Mouse (Mus musculus) neural tube, embryonic 11.5 days (tissue): ENCODE measurements at regions not wholly inside any gene's neighbourhood (a gene's known extent, or its start where the extent isn't known, plus 50 kb on each side); places are given as distances from the start of the nearest gene placed in this dataset.

ENCODE experiments used
- ATAC-seq: fragments of 200-750 bp; cut with Nextera tagmentation; 2 replicates; pipeline ENCODE4 v1.8.0; 2017; ENCODE audit warnings: moderate number of reproducible peaks, mild to moderate bottlenecking, moderate TSS enrichment, moderate library complexity; ENCODE audit not compliant: insufficient read depth, low FRiP score, low TSS enrichment
- DNase-seq: peaks from one replicate; pipeline ENCODE4 v3.0.0-alpha.2; 2015; ENCODE audit warnings: low spot score
- H3K27ac ChIP-seq: fragments of 300-500 bp; sonication (generic); 2 replicates; pipeline ENCODE4 v1.5.1; 2014; ENCODE audit warnings: low read depth, mild to moderate bottlenecking, low read length
- H3K27me3 ChIP-seq: fragments of 300-500 bp; sonication (generic); 2 replicates; pipeline ENCODE4 v1.6.1; 2014; ENCODE audit warnings: mild to moderate bottlenecking, low read length, mixed read lengths; ENCODE audit not compliant: control insufficient read depth, insufficient read depth
- H3K36me3 ChIP-seq: fragments of 300-500 bp; sonication (generic); 2 replicates; pipeline ENCODE4 v1.6.1; 2014; ENCODE audit warnings: mild to moderate bottlenecking, low read length, moderate library complexity, mixed read lengths; ENCODE audit not compliant: control insufficient read depth, insufficient read depth
- H3K4me1 ChIP-seq: fragments of 300-500 bp; sonication (generic); 2 replicates; pipeline ENCODE4 v1.6.1; 2014; ENCODE audit warnings: low read length, mixed read lengths; ENCODE audit not compliant: control insufficient read depth, insufficient read depth
- H3K4me2 ChIP-seq: fragments of 300-500 bp; sonication (generic); 2 replicates; pipeline ENCODE4 v1.6.1; 2014; ENCODE audit warnings: low read depth, mild to moderate bottlenecking, moderate library complexity
- H3K4me3 ChIP-seq: fragments of 300-500 bp; sonication (generic); 2 replicates; pipeline ENCODE4 v1.5.1; 2014; ENCODE audit warnings: low read depth, low read length
- H3K9ac ChIP-seq: fragments of 300-500 bp; sonication (generic); 2 replicates; pipeline ENCODE4 v1.6.1; 2014; ENCODE audit warnings: mild to moderate bottlenecking, low read length
- H3K9me3 ChIP-seq: fragments of 300-500 bp; sonication (generic); 2 replicates; pipeline ENCODE4 v1.6.1; 2016; ENCODE audit warnings: low read length; ENCODE audit not compliant: control insufficient read depth
- WGBS: fragments of 180-500 bp; shearing (Covaris S2); extraction: QIAGEN DNeasy Blood & Tissue Kit; methylation state at CpG from one replicate; pipeline ENCODE4 v1.1.7; 2014; 5-methylcytosine and 5-hydroxymethylcytosine counted together

DNA sequence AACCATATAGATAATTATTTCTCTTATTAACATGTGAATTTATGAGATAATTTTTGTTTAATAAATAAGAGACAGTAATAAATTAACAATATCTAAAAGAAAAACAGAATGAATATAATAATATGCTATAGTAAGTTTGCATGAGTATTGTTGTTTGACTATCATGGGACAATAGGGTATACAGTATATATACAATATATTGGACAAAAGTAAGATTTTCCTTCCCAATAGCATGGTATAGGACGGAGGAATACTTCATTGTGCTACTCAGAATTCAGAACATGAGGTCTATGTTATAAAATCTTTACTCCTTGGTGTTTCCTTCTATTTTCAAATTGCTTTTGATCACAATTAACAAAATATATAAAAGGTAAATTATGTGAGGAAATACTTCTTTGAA lies 771.0 kb upstream of the Pcdh20 start:
- DNase-seq (no peak), ATAC-seq (peak; percentile 64; the same call in 1 of the 2 replicates)
- H3K4me3 ChIP-seq = no peak overlapping the region
- H3K4me2 ChIP-seq = no peak overlapping the region
- H3K4me1 ChIP-seq = no peaks in the 10 kb centered on the region
- 95% methylated on average over 1 of the region's 1 CpGs for WGBS
- no peaks in the 10 kb centered on the region for H3K9me3 ChIP-seq
- H3K27ac ChIP-seq = no peak overlapping the region
- no peak overlapping the region for H3K9ac ChIP-seq
- H3K27me3 ChIP-seq = no peaks in the 10 kb centered on the region
- H3K36me3 ChIP-seq = no peaks in the 10 kb centered on the region

GRCm38 (mm10) chr14:89236501-89236900 lies 765.3 kb upstream of the Pcdh20 start:
- WGBS = 88% methylated on average over 3 of the region's 3 CpGs

DNA sequence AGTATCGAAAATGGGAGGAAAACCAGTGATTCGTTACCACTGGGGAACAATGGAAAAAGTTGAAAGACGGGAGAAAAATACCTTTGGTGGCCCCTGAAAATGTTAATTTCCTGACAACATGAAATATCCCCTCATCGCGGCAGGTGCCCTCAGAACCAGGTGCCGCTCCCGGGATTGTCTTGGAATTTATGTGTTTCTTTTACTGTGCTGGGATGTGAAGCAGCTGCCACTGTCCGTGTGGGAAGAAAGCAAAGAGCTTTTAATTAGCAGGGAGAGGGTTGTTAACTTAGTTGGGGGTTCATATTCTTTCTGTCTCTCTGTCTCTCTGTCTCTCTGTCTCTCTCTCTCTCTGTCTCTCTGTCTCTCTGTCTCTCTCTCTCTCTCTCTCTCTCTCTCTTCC lies 759.3 kb upstream of the Pcdh20 start:
- 40% methylated on average over 8 of the region's 8 CpGs for WGBS
- H3K4me3 ChIP-seq = no peak overlapping the region
- H3K27ac ChIP-seq = no peak overlapping the region
- H3K4me1 ChIP-seq = no peaks in the 10 kb centered on the region
- DNase-seq (no peak), ATAC-seq (peak; percentile 22; the same call in 1 of the 2 replicates)
- no peak overlapping the region for H3K9ac ChIP-seq
- no peak overlapping the region for H3K4me2 ChIP-seq
- H3K9me3 ChIP-seq = no peaks in the 10 kb centered on the region
- H3K27me3 ChIP-seq = no peaks in the 10 kb centered on the region
- no peaks in the 10 kb centered on the region for H3K36me3 ChIP-seq

More at GRCm38 (mm10) chr14:89236501-89236900, 765.3 kb upstream of the Pcdh20 start:
- Histone ChIP-seq H3K9ac (no peak overlapping the region), H3K4me3 (no peak overlapping the region), H3K4me1 (no peaks in the 10 kb centered on the region), H3K4me2 (no peak overlapping the region), H3K36me3 (no peaks in the 10 kb centered on the region), H3K9me3 (no peaks in the 10 kb centered on the region), H3K27ac (no peak overlapping the region), H3K27me3 (no peaks in the 10 kb centered on the region)
- no peak for DNase-seq
- ATAC-seq = no peak

- Histone ChIP-seq H3K4me3 (no peak overlapping the region), H3K9me3 (no peaks in the 10 kb centered on the region), H3K9ac (no peak overlapping the region), H3K27me3 (no peaks in the 10 kb centered on the region), H3K36me3 (no peaks in the 10 kb centered on the region), H3K4me2 (no peak overlapping the region), H3K27ac (no peak overlapping the region), H3K4me1 (no peaks in the 10 kb centered on the region)
- ATAC-seq = no peak
- DNase-seq = no peak
- WGBS = 79% methylated on average over 1 of the region's 1 CpGs
Measured at GRCm38 (mm10) chr14:89217390-89217789, 746.2 kb upstream of the Pcdh20 start.

- H3K4me1 ChIP-seq = no peaks in the 10 kb centered on the region
- WGBS = 55% methylated on average over 2 of the region's 2 CpGs
- ATAC-seq (no peak), DNase-seq (peak; percentile 13)
- no peaks in the 10 kb centered on the region for H3K27me3 ChIP-seq
- no peaks in the 10 kb centered on the region for H3K9me3 ChIP-seq
- no peak overlapping the region for H3K27ac ChIP-seq
- H3K4me3 ChIP-seq = no peak overlapping the region
- H3K36me3 ChIP-seq = no peaks in the 10 kb centered on the region
- H3K9ac ChIP-seq = no peak overlapping the region
- no peak overlapping the region for H3K4me2 ChIP-seq
Measured at GRCm38 (mm10) chr14:89181386-89181979, 710.3 kb upstream of the Pcdh20 start.

DNA sequence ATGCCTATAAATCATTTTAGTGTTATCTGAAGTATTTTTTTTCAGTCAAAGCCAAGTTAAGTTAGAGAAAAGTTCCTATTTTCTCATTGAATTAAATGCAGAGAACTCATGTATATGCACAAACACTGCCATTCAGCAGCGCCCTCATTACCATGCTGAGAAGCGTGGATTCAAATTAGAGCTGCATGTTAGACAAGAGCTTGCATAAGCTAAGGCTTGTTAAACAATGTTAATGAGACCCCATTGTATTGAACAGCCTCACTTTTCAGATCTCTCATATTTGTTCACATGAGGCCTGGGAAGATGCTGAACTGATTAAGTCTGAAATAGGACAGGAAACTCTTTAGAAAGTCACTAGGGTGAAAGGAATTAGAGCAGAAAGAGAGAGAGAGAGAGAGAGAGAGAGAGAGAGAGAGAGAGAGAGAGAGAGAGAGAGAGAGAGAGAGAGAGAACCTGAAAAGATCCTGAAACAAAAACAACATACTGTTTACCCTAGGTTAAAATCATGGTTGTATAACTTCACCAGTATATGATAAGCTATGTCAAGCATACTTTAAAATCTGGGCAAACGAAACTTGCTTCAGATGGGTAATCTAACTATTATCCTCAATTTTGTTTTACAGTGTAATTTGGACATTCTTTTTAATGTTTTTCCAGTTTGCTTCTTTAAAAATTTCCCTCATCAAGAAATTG lies 671.9 kb upstream of the Pcdh20 start:
- no peak; the same call in 1 of the 2 replicates for ATAC-seq
- Histone ChIP-seq H3K9ac (no peak overlapping the region), H3K9me3 (no peaks in the 10 kb centered on the region), H3K4me3 (no peak overlapping the region), H3K4me1 (no peaks in the 10 kb centered on the region), H3K27me3 (no peaks in the 10 kb centered on the region), H3K4me2 (no peak overlapping the region), H3K27ac (no peak overlapping the region), H3K36me3 (no peaks in the 10 kb centered on the region)
- peak; percentile 14 for DNase-seq
- WGBS = 76% methylated on average over 3 of the region's 3 CpGs

DNA sequence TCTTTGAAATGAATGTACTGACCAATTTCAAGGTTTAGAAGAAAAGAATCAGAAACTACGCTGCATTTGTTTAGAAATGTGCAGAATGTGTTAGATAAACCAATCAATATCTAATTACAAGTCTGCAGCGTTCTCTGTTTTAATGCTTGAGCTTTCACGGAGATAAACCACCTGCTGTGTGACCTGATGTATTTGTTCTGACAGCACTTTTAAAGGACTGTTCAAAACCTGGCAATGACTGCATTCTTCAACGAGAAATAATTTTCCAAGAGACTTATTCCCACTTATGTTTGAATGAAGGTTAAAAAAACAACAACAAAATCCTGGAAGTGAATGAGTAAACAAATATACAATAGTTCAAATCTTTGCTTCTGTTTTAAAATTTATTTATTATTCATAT lies 628.1 kb upstream of the Pcdh20 start:
- DNase-seq = no peak
- Histone ChIP-seq H3K27me3 (no peaks in the 10 kb centered on the region), H3K4me1 (no peaks in the 10 kb centered on the region), H3K36me3 (no peaks in the 10 kb centered on the region), H3K4me3 (no peak overlapping the region), H3K9me3 (no peaks in the 10 kb centered on the region), H3K27ac (no peak overlapping the region), H3K4me2 (no peak overlapping the region), H3K9ac (no peak overlapping the region)
- no peak for ATAC-seq
- WGBS = 49% methylated on average over 4 of the region's 4 CpGs

DNA sequence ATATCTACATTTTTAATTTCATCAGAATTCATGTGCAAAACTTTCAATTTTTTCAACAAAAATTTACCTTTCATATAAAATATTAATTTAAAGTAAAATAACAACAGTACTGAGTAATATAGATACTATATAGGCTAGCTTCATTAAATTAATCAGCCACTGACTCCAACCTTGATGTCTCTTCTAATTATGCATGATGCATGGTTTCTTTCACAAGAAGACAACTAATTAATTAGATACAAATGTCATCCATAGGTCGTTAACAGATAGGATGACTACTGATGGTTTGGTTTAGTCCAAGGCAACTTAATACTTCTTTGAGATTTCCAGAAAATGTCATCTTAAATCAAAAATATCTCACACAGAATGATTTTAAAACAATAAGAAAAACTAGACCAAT lies 618.5 kb upstream of the Pcdh20 start:
- no peaks in the 10 kb centered on the region for H3K36me3 ChIP-seq
- no peak overlapping the region for H3K27ac ChIP-seq
- DNase-seq (no peak), ATAC-seq (no peak)
- H3K4me1 ChIP-seq = no peaks in the 10 kb centered on the region
- no peak overlapping the region for H3K4me3 ChIP-seq
- no peaks in the 10 kb centered on the region for H3K9me3 ChIP-seq
- no peak overlapping the region for H3K4me2 ChIP-seq
- no peak overlapping the region for H3K9ac ChIP-seq
- H3K27me3 ChIP-seq = no peaks in the 10 kb centered on the region
- WGBS = 73% methylated on average over 1 of the region's 1 CpGs

GRCm38 (mm10) chr14:89076014-89076413 lies 604.8 kb upstream of the Pcdh20 start:
- Histone ChIP-seq H3K27ac (no peak overlapping the region), H3K9me3 (no peaks in the 10 kb centered on the region), H3K4me1 (no peaks in the 10 kb centered on the region), H3K9ac (no peak overlapping the region), H3K4me3 (no peak overlapping the region), H3K36me3 (no peaks in the 10 kb centered on the region), H3K4me2 (no peak overlapping the region), H3K27me3 (no peaks in the 10 kb centered on the region)
- no peak for ATAC-seq
- WGBS = 93% methylated on average over 1 of the region's 1 CpGs
- DNase-seq = no peak
